Mouse (Mus musculus) ovary, postnatal 36 days (tissue): ENCODE measurements around the gene Lrrc15.

Experiments used
- DNase-seq: peaks from one replicate; pipeline ENCODE4 v3.0.0; 2022; ENCODE audit warnings: low spot score, mixed read lengths

The Lrrc15 gene

GRCm38 (mm10) chr16:30236091-30236699, 46.9 kb downstream of the Lrrc15 start:
- DNase-seq = peak; percentile 88

- no peak for DNase-seq
Measured at GRCm38 (mm10) chr16:30235577-30235976, 47.5 kb downstream of the Lrrc15 start.

- no peak for DNase-seq
Measured at GRCm38 (mm10) chr16:30234636-30235546, 48.2 kb downstream of the Lrrc15 start.

- DNase-seq = no peak
Measured at GRCm38 (mm10) chr16:30234077-30234476, 49.0 kb downstream of the Lrrc15 start.

GRCm38 (mm10) chr16:30231882-30232604, 51.0 kb downstream of the Lrrc15 start:
- DNase-seq = no peak

GRCm38 (mm10) chr16:30227352-30227751, 55.7 kb downstream of the Lrrc15 start:
- DNase-seq = no peak

GRCm38 (mm10) chr16:30221161-30221782, 61.8 kb downstream of the Lrrc15 start:
- no peak for DNase-seq
